Mouse (Mus musculus): ENCODE measurements around the gene Dlgap4. TPM values are rescaled to one million over a fixed set of nuclear protein-coding genes. Genes with fewer than 3 reads are reported as not detected.

Dlgap4 gene
- polyA plus RNA-seq, 1 experiment from 2014 or later, result 145 TPM

- no peak overlapping the region for H3K27ac ChIP-seq (replicated peaks)
- WGBS, result 34% methylated on average over 12 of the region's 12 CpGs
- H3K4me1 ChIP-seq, result peaks cover 17% of the 10 kb centered on the region
- no peaks in the 10 kb centered on the region; the same call in 1 of the 2 replicates for H3K27me3 ChIP-seq (replicated peaks; ENCODE audit: low read depth, poor library complexity, severe bottlenecking)
- no peak overlapping the region for H3K4me3 ChIP-seq
- H3K9me3 ChIP-seq, result no peaks in the 10 kb centered on the region
- no peak for DNase-seq (ENCODE audit: low spot score)
- no peaks in the 10 kb centered on the region for H3K36me3 ChIP-seq (replicated peaks)
These were observed 52.7 kb downstream of the Dlgap4 start for GRCm38 (mm10) chr2:156666231-156666630.

- Histone ChIP-seq H3K27ac (replicated peaks) (no peak overlapping the region), H3K4me3 (no peak overlapping the region), H3K9me3 (no peaks in the 10 kb centered on the region), H3K4me1 (peaks cover 17% of the 10 kb centered on the region), H3K27me3 (replicated peaks; ENCODE audit: low read depth, poor library complexity, severe bottlenecking) (no peaks in the 10 kb centered on the region; the same call in 1 of the 2 replicates), H3K36me3 (replicated peaks) (no peaks in the 10 kb centered on the region)
- WGBS, result 81% methylated on average over 5 of the region's 5 CpGs
- DNase-seq (ENCODE audit: low spot score), result no peak
These were observed 53.8 kb downstream of the Dlgap4 start for GRCm38 (mm10) chr2:156667290-156667689.

GRCm38 (mm10) chr2:156668625-156669024 lies 55.1 kb downstream of the Dlgap4 start:
- 90% methylated on average over 6 of the region's 6 CpGs for WGBS
- Histone ChIP-seq H3K27me3 (replicated peaks; ENCODE audit: low read depth, poor library complexity, severe bottlenecking) (no peaks in the 10 kb centered on the region; the same call in 1 of the 2 replicates), H3K36me3 (replicated peaks) (no peaks in the 10 kb centered on the region)

GRCm38 (mm10) chr2:156673307-156673706 lies 59.8 kb downstream of the Dlgap4 start:
- H3K9me3 ChIP-seq, result no peaks in the 10 kb centered on the region
- DNase-seq (ENCODE audit: low spot score), result no peak

More at GRCm38 (mm10) chr2:156668625-156669024, 55.1 kb downstream of the Dlgap4 start:
- H3K9me3 ChIP-seq, result no peaks in the 10 kb centered on the region
- H3K27ac ChIP-seq (replicated peaks), result no peak overlapping the region
- H3K4me3 ChIP-seq, result no peak overlapping the region
- peaks cover 17% of the 10 kb centered on the region for H3K4me1 ChIP-seq
- no peak for DNase-seq (ENCODE audit: low spot score)

GRCm38 (mm10) chr2:156673881-156674669 lies 60.6 kb downstream of the Dlgap4 start:
- WGBS, result 79% methylated on average over 8 of the region's 8 CpGs
- DNase-seq (ENCODE audit: low spot score), result no peak
- H3K4me1 ChIP-seq, result no peaks in the 10 kb centered on the region
- no peak overlapping the region for H3K27ac ChIP-seq (replicated peaks)
- no peaks in the 10 kb centered on the region for H3K36me3 ChIP-seq (replicated peaks)
- H3K27me3 ChIP-seq (replicated peaks; ENCODE audit: low read depth, poor library complexity, severe bottlenecking), result no peaks in the 10 kb centered on the region
- H3K9me3 ChIP-seq, result no peaks in the 10 kb centered on the region
- H3K4me3 ChIP-seq, result no peak overlapping the region

More at GRCm38 (mm10) chr2:156673307-156673706, 59.8 kb downstream of the Dlgap4 start:
- no peak overlapping the region for H3K4me3 ChIP-seq
- no peaks in the 10 kb centered on the region for H3K4me1 ChIP-seq
- H3K27me3 ChIP-seq (replicated peaks; ENCODE audit: low read depth, poor library complexity, severe bottlenecking), result no peaks in the 10 kb centered on the region
- WGBS, result 83% methylated on average over 10 of the region's 10 CpGs
- no peak overlapping the region for H3K27ac ChIP-seq (replicated peaks)
- H3K36me3 ChIP-seq (replicated peaks), result no peaks in the 10 kb centered on the region

DNA sequence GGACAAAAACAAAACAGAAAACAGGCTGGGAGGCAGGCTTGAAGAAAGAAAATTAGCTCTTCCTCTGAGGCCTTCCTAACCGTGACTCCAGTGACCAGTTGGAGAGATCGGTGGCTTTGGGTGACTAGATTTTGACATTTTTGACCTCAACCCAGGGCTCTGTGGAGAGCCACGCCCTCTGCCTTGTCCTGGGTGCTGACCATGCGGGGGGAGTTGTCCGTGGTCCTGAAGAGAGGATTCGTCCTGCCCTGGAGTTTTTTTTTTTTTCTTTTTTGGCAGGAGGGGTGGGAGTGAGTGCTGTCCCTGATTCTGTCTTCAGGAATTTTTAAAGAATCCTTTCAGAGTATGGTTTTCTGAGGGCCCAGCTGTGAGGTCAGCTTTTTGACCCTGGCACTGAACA lies 63.4 kb downstream of the Dlgap4 start:
- Histone ChIP-seq H3K27me3 (replicated peaks; ENCODE audit: low read depth, poor library complexity, severe bottlenecking) (no peaks in the 10 kb centered on the region), H3K9me3 (no peaks in the 10 kb centered on the region), H3K4me1 (peaks cover 7% of the 10 kb centered on the region), H3K4me3 (no peak overlapping the region), H3K27ac (replicated peaks) (no peak overlapping the region), H3K36me3 (replicated peaks) (no peaks in the 10 kb centered on the region)
- 7% methylated on average over 6 of the region's 6 CpGs for WGBS
- DNase-seq (ENCODE audit: low spot score), result peak; percentile 59

DNA sequence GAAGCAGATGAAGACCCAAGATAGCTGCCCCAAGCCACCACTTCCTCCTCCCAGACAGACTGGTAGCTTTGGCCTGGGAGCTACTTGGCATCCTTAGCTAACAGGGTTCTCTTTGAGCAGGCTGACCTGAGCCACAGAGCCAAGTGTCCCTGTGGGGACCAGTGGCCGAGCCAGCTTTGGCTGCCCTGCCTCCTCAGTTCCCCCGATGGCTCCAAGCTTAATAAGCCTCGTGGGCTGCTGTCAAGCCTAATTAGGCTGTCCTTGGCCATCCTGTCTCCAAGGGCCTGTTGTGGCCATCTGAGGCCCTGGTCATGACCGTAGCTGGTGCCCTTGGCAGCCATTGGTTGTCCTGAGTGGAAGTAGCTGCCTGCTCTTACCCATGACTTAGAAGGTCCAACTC lies 64.6 kb downstream of the Dlgap4 start:
- no peak overlapping the region for H3K4me3 ChIP-seq
- no peak for DNase-seq (ENCODE audit: low spot score)
- WGBS, result 80% methylated on average over 4 of the region's 4 CpGs

DNA sequence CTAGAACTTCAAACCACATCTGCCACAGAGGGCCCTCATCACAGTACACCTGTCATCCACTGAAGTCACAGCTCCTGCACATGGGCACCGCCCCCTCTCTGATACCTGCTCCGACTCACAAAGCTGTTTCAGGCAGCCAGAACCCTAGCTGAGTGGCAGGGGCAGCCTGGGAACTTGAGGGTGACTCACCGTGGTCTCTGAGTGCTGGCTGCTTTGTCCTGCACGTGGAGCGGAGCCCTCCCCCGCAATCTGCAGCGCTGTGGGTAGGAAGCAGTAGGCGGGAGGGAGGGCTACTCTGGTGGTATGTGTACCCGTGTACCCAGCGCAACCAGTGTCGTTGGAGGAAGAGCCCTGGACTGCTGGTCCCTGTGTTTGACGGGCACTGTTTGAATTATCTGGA lies 69.5 kb downstream of the Dlgap4 start:
- no peak overlapping the region for H3K27ac ChIP-seq (replicated peaks)
- peaks cover 24% of the 10 kb centered on the region for H3K4me1 ChIP-seq
- WGBS, result 73% methylated on average over 12 of the region's 12 CpGs
- peaks cover 7% of the 10 kb centered on the region; the same call in 1 of the 2 replicates for H3K27me3 ChIP-seq (replicated peaks; ENCODE audit: low read depth, poor library complexity, severe bottlenecking)
- no peak for DNase-seq (ENCODE audit: low spot score)
- H3K9me3 ChIP-seq, result no peaks in the 10 kb centered on the region
- no peaks in the 10 kb centered on the region for H3K36me3 ChIP-seq (replicated peaks)
- no peak overlapping the region for H3K4me3 ChIP-seq

More for the DNA sequence above, 64.6 kb downstream of the Dlgap4 start:
- no peaks in the 10 kb centered on the region for H3K36me3 ChIP-seq (replicated peaks)
- H3K27ac ChIP-seq (replicated peaks), result no peak overlapping the region
- H3K4me1 ChIP-seq, result peaks cover 12% of the 10 kb centered on the region
- no peaks in the 10 kb centered on the region for H3K9me3 ChIP-seq
- H3K27me3 ChIP-seq (replicated peaks; ENCODE audit: low read depth, poor library complexity, severe bottlenecking), result no peaks in the 10 kb centered on the region

- no peak overlapping the region for H3K4me3 ChIP-seq
These were observed 72.5 kb downstream of the Dlgap4 start for GRCm38 (mm10) chr2:156685999-156686398.

GRCm38 (mm10) chr2:156686754-156687153 lies 73.2 kb downstream of the Dlgap4 start:
- Histone ChIP-seq H3K9me3 (no peaks in the 10 kb centered on the region), H3K4me3 (no peak overlapping the region), H3K36me3 (replicated peaks) (no peaks in the 10 kb centered on the region), H3K27me3 (replicated peaks; ENCODE audit: low read depth, poor library complexity, severe bottlenecking) (peaks cover 29% of the 10 kb centered on the region), H3K4me1 (peaks cover 29% of the 10 kb centered on the region), H3K27ac (replicated peaks) (no peak overlapping the region)
- WGBS, result 73% methylated on average over 4 of the region's 4 CpGs
- DNase-seq (ENCODE audit: low spot score), result no peak

More at GRCm38 (mm10) chr2:156685999-156686398, 72.5 kb downstream of the Dlgap4 start:
- 85% methylated on average over 14 of the region's 14 CpGs for WGBS
- no peaks in the 10 kb centered on the region for H3K36me3 ChIP-seq (replicated peaks)
- DNase-seq (ENCODE audit: low spot score), result no peak
- H3K27ac ChIP-seq (replicated peaks), result no peak overlapping the region
- H3K27me3 ChIP-seq (replicated peaks; ENCODE audit: low read depth, poor library complexity, severe bottlenecking), result peaks cover 29% of the 10 kb centered on the region
- H3K9me3 ChIP-seq, result no peaks in the 10 kb centered on the region
- H3K4me1 ChIP-seq, result peaks cover 33% of the 10 kb centered on the region

- peaks cover 29% of the 10 kb centered on the region for H3K4me1 ChIP-seq
These were observed 75.1 kb downstream of the Dlgap4 start for GRCm38 (mm10) chr2:156688604-156689003.

GRCm38 (mm10) chr2:156690833-156691232 lies 77.3 kb downstream of the Dlgap4 start:
- 26% methylated on average over 2 of the region's 2 CpGs for WGBS
- Histone ChIP-seq H3K4me3 (no peak overlapping the region), H3K27ac (replicated peaks) (no peak overlapping the region), H3K27me3 (replicated peaks; ENCODE audit: low read depth, poor library complexity, severe bottlenecking) (peaks cover 29% of the 10 kb centered on the region), H3K9me3 (no peaks in the 10 kb centered on the region), H3K4me1 (peaks cover 39% of the 10 kb centered on the region), H3K36me3 (replicated peaks) (no peaks in the 10 kb centered on the region)
- no peak for DNase-seq (ENCODE audit: low spot score)

More at GRCm38 (mm10) chr2:156688604-156689003, 75.1 kb downstream of the Dlgap4 start:
- H3K9me3 ChIP-seq, result no peaks in the 10 kb centered on the region
- no peak overlapping the region for H3K27ac ChIP-seq (replicated peaks)
- peaks cover 29% of the 10 kb centered on the region for H3K27me3 ChIP-seq (replicated peaks; ENCODE audit: low read depth, poor library complexity, severe bottlenecking)
- no peaks in the 10 kb centered on the region for H3K36me3 ChIP-seq (replicated peaks)
- 5% methylated on average over 14 of the region's 14 CpGs for WGBS
- H3K4me3 ChIP-seq, result no peak overlapping the region
- no peak for DNase-seq (ENCODE audit: low spot score)

- peaks cover 29% of the 10 kb centered on the region for H3K27me3 ChIP-seq (replicated peaks; ENCODE audit: low read depth, poor library complexity, severe bottlenecking)
- H3K4me3 ChIP-seq, result no peak overlapping the region
- no peaks in the 10 kb centered on the region for H3K36me3 ChIP-seq (replicated peaks)
- 63% methylated on average over 9 of the region's 9 CpGs for WGBS
- no peaks in the 10 kb centered on the region for H3K9me3 ChIP-seq
- no peak for DNase-seq (ENCODE audit: low spot score)
- no peak overlapping the region for H3K27ac ChIP-seq (replicated peaks)
- H3K4me1 ChIP-seq, result peaks cover 45% of the 10 kb centered on the region
These were observed 78.2 kb downstream of the Dlgap4 start for GRCm38 (mm10) chr2:156691746-156692145.
